23 mouse cellular contexts compared by ENCODE assay signal in genomic region chr1:172582436-172582835, GRCm38 (mm10). TPM values are rescaled to one million over a fixed set of nuclear protein-coding genes. Genes with fewer than 3 reads are reported as not detected.
"Had no signal": no experiment of that assay in that cellular context is flagged by ENCODE, and none has a peak within 500 bp of the region (broad histone marks: within the 10 kb centered on the region; RNA-seq: fewer than 3 reads in every experiment).

No protein-coding gene starts in this region.

- H3K4me1 ChIP-seq: stomach, embryonic 15.5 days had no signal

- H3K27me3 ChIP-seq: neural tube, embryonic 15.5 days had no signal

- H3K27ac ChIP-seq: neural tube, embryonic 13.5 days; neural tube, embryonic 15.5 days; stomach, embryonic 15.5 days; stomach, postnatal 0 days had no signal

- H3K4me3 ChIP-seq: neural tube, embryonic 13.5 days; neural tube, embryonic 15.5 days; stomach, embryonic 15.5 days had no signal

- H3K9me3 ChIP-seq: neural tube, embryonic 13.5 days; neural tube, embryonic 15.5 days; stomach, embryonic 15.5 days had no signal

- H3K36me3 ChIP-seq: neural tube, embryonic 13.5 days; neural tube, embryonic 15.5 days; stomach, embryonic 15.5 days had no signal

- DNase-seq: retina, postnatal 1 day; right cerebral cortex, adult 18-20 months; right cerebral cortex, postnatal 14 days; right cerebral cortex, postnatal 25 days; right cerebral cortex, postnatal 4 days; spleen, adult 18-20 months; thymus, adult 18-20 months; thymus, adult 2 months; thymus, postnatal 14 days; thymus, postnatal 25 days; thymus, postnatal 36 days; thymus, postnatal 4 days had no signal

RNA-seq across cellular contexts. Expression of gene Slamf8, which starts 7.9 kb away (rescaled TPM):
- polyA plus RNA-seq: neural tube, embryonic 13.5 days; neural tube, embryonic 14.5 days; neural tube, embryonic 15.5 days; stomach, embryonic 14.5 days; testis, adult 2 months had no signal

RNA-seq across cellular contexts. Expression of gene Fcrl6, which starts 19.9 kb away (rescaled TPM):
- polyA plus RNA-seq: small intestine, adult 2 months; stomach, embryonic 14.5 days; stomach, embryonic 15.5 days; stomach, embryonic 16.5 days; stomach, postnatal 0 days; testis, adult 2 months; thymus, adult 2 months; urinary bladder, adult 2 months had no signal

RNA-seq across cellular contexts. Expression of gene Vsig8, which starts 26.7 kb away (rescaled TPM):
- total RNA-seq: neutrophil, adult 5-6 weeks had no signal

RNA-seq across cellular contexts. Expression of gene Dusp23, which starts 50.3 kb away (rescaled TPM):
- total RNA-seq: neutrophil, adult 5-6 weeks had no signal
